Comparison of ENCODE assay signal across 24 mouse cellular contexts in the genomic region with DNA sequence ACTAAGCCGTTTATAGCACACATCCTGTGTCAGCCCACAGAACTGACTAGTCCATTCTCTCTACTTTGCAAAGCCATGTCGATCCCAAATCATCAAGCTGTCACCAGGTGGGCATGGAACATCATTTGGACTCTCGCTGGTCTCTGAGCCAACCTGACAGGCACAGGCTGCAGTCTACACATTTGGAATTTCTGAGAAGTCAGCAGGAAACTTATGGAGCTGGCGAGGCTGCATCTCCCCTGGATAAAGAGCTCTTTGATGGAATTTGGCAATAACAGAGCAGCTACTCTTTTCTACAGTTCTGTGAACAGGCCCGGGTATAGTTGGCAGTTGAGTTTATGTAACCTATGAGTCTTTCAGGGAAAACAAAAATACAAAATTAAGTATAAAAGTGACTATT.
"Had no signal": no experiment of that assay in that cellular context is flagged by ENCODE, and none has a peak within 500 bp of the region (broad histone marks: within the 10 kb centered on the region; RNA-seq: fewer than 3 reads in every experiment).

No protein-coding gene starts in this region.

- H3K36me3 ChIP-seq: kidney, embryonic 15.5 days; midbrain, embryonic 13.5 days; neural tube, embryonic 13.5 days had no signal

- H3K27ac ChIP-seq: kidney, embryonic 15.5 days; left cerebral cortex, adult 2 months; liver, embryonic 14.5 days; macrophage; midbrain, embryonic 13.5 days; neural tube, embryonic 13.5 days; stomach, postnatal 0 days had no signal

- H3K4me3 ChIP-seq: kidney, embryonic 15.5 days; left cerebral cortex, adult 2 months; midbrain, embryonic 13.5 days; myocyte; neural tube, embryonic 13.5 days had no signal

- H3K9ac ChIP-seq: kidney, embryonic 15.5 days; liver, embryonic 14.5 days; liver, postnatal 0 days; lung, embryonic 14.5 days; midbrain, embryonic 13.5 days; neural tube, embryonic 13.5 days had no signal

- H3K4me2 ChIP-seq: kidney, embryonic 15.5 days; liver, embryonic 11.5 days; lung, embryonic 14.5 days; midbrain, embryonic 13.5 days; neural tube, embryonic 13.5 days had no signal

- ATAC-seq: liver, postnatal 0 days; lung, postnatal 0 days; midbrain, embryonic 13.5 days had no signal

- H3K4me1 ChIP-seq: kidney, embryonic 15.5 days; midbrain, embryonic 13.5 days; neural tube, embryonic 13.5 days had no signal

- H3K27me3 ChIP-seq: kidney, embryonic 15.5 days; midbrain, embryonic 13.5 days; neural tube, embryonic 13.5 days had no signal

- H3K9me3 ChIP-seq: kidney, embryonic 15.5 days; midbrain, embryonic 13.5 days; neural tube, embryonic 13.5 days had no signal

- DNase-seq: kidney, adult 11 months; kidney, adult 8-10 months; kidney, postnatal 10 days; kidney, postnatal 36 days; layer of hippocampus, postnatal 36 days; left cerebral cortex, postnatal 4 days; liver, postnatal 0 days; lung, embryonic 14.5 days; right cerebral cortex, adult 18-20 months; right cerebral cortex, postnatal 14 days; right cerebral cortex, postnatal 4 days; thymus, adult 2 months; thymus, postnatal 14 days; thymus, postnatal 4 days had no signal
